ENCODE assay signal across 8 mouse cellular contexts in the genomic region with DNA sequence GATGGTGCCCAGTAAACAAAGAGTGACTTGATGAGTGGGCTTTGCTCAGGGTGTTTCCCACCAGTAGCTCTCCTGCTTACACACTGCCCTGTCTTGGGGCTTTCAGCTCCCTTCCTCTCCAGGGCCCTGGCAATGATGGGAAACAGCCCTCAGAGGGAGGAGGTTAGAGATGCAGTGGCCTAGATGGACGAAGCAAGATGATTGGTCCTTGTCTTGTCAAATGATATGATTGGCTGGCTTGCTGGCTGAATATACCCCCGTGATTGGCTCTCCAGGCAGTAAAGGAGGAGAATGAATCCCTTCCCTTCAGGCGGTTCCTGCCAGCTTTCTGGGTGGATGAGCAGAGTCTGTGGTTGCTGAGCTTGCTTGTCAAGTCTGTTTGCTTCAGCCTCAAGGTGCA.
DNase-seq lines count a peak whose midpoint lies in the region; ATAC-seq lines count a peak whose summit lies in the region.

No protein-coding gene starts in this region.

- no peak overlapping the region for H3K27ac ChIP-seq in lung, embryonic 16.5 days (ENCODE audit: low read length)
- H3K27ac ChIP-seq in midbrain, embryonic 16.5 days (ENCODE audit: low read length), result peak overlapping the region; percentile 81

- peak overlapping the region; percentile 0; the same call in 1 of the 2 replicates for H3K4me2 ChIP-seq in lung, embryonic 16.5 days (ENCODE audit: low read depth, low read length)
- H3K4me2 ChIP-seq in midbrain, embryonic 16.5 days (ENCODE audit: low read length), result peak overlapping the region; percentile 55

- no peaks in the 10 kb centered on the region for H3K27me3 ChIP-seq in lung, embryonic 16.5 days (ENCODE audit: control insufficient read depth, insufficient read depth, low read depth, low read length)
- no peaks in the 10 kb centered on the region for H3K27me3 ChIP-seq in midbrain, embryonic 16.5 days (ENCODE audit: control insufficient read depth, insufficient read depth, low read depth, low read length)

- 0% methylated on average over 3 of the region's 3 CpGs for WGBS in lung, embryonic 16.5 days
- WGBS in midbrain, embryonic 16.5 days, result 9% methylated on average over 3 of the region's 3 CpGs

- no peaks in the 10 kb centered on the region for H3K4me1 ChIP-seq in lung, embryonic 16.5 days (replicated peaks; ENCODE audit: control insufficient read depth, insufficient read depth, low read length)
- H3K4me1 ChIP-seq in midbrain, embryonic 16.5 days (ENCODE audit: control insufficient read depth, insufficient read depth, low read length), result peaks cover 3% of the 10 kb centered on the region; the same call in 1 of the 2 replicates

- DNase-seq in lung, adult 18-20 months, result no peak
- DNase-seq in cerebellum, postnatal 10 days, result peak; percentile 92 to 94
- peak; percentile 60 to 71 for DNase-seq in frontal cortex, postnatal 14 days (ENCODE audit: low spot score in 2 of 2)
- peak; percentile 59 for DNase-seq in layer of hippocampus, adult 9-10 months (ENCODE audit: low spot score)
- no peak for DNase-seq in spleen, adult 12 weeks (ENCODE audit: low spot score)
- DNase-seq in spleen, adult 18-20 months, result no peak

- no peaks in the 10 kb centered on the region for H3K36me3 ChIP-seq in lung, embryonic 16.5 days (ENCODE audit: control insufficient read depth, insufficient read depth, low read length)
- H3K36me3 ChIP-seq in midbrain, embryonic 16.5 days (ENCODE audit: control insufficient read depth, insufficient read depth, low read length), result no peaks in the 10 kb centered on the region

- H3K4me3 ChIP-seq in lung, embryonic 16.5 days (ENCODE audit: low read length), result no peak overlapping the region
- peak overlapping the region; percentile 32 for H3K4me3 ChIP-seq in midbrain, embryonic 16.5 days (ENCODE audit: low read depth, low read length)

- H3K9ac ChIP-seq in lung, embryonic 16.5 days (ENCODE audit: low read length), result no peak overlapping the region
- peak overlapping the region; percentile 53 for H3K9ac ChIP-seq in midbrain, embryonic 16.5 days (ENCODE audit: low read depth, low read length)

- ATAC-seq in lung, embryonic 16.5 days (ENCODE audit: low read depth), result peak; percentile 66
- ATAC-seq in midbrain, embryonic 16.5 days, result peak; percentile 95

- no peaks in the 10 kb centered on the region for H3K9me3 ChIP-seq in lung, embryonic 16.5 days (ENCODE audit: control insufficient read depth, low read length)
- no peaks in the 10 kb centered on the region for H3K9me3 ChIP-seq in midbrain, embryonic 16.5 days (replicated peaks; ENCODE audit: control insufficient read depth, low read length, poor library complexity, severe bottlenecking)

Comparison
In these comparisons a context has a peak if more than half of its experiments do, and no peak if none do; other contexts are left out.
1. DNase-seq: peak in cerebellum, postnatal 10 days (2 of 2), frontal cortex, postnatal 14 days (2 of 2) and layer of hippocampus, adult 9-10 months (single experiment); none in lung, adult 18-20 months (0 of 2), spleen, adult 12 weeks (single experiment) and spleen, adult 18-20 months (0 of 2).